Mouse (Mus musculus): Measurements from ENCODE around the gene Pmpcb. TPM values are rescaled to one million over a fixed set of nuclear protein-coding genes. Genes with fewer than 3 reads are reported as not detected.
A peak's percentile ranks its signal among the peaks of the same experiment; 100 is the strongest.
"Not testable (repeated sequence)": the region's sequence is repeated elsewhere in the genome, so short reads cannot be mapped to it uniquely, and the experiment has no call there.

Pmpcb gene
- 100 and 115 TPM in 2 replicates for polyA plus RNA-seq (2016; fragmentation: Nextera tagmentation; extraction: Ambion mirVana)

- peaks cover 31% of the 10 kb centered on the region for H3K36me3 ChIP-seq
- peak; percentile 94 for DNase-seq (ENCODE audit: low spot score)
- peak within 1 kb of the TSS; percentile 97 for H3K27ac ChIP-seq
- under 1% methylated on average over 42 of the region's 42 CpGs for WGBS
- H3K9me3 ChIP-seq: no peaks in the 10 kb centered on the region
- H3K4me1 ChIP-seq: peaks cover 9% of the 10 kb centered on the region
- peak within 1 kb of the TSS; percentile 95 for H3K4me3 ChIP-seq
- H3K27me3 ChIP-seq (ENCODE audit: insufficient read depth, poor library complexity, severe bottlenecking): no peaks in the 10 kb centered on the region
Observed at GRCm38 (mm10) chr5:21736956-21737585, at the start of gene Pmpcb. TSS of gene Pmpcb (plus strand) at chr5:21737141.

- Histone ChIP-seq H3K27me3 (ENCODE audit: insufficient read depth, poor library complexity, severe bottlenecking) (no peaks in the 10 kb centered on the region), H3K36me3 (no peaks in the 10 kb centered on the region), H3K9me3 (no peaks in the 10 kb centered on the region), H3K27ac (no peak overlapping the region), H3K4me3 (no peak overlapping the region), H3K4me1 (no peaks in the 10 kb centered on the region)
- 83% methylated on average over 5 of the region's 5 CpGs for WGBS
- DNase-seq (ENCODE audit: low spot score): no peak
Observed at GRCm38 (mm10) chr5:21692230-21692629, 44.7 kb upstream of the Pmpcb start.

GRCm38 (mm10) chr5:21693372-21693870, 43.5 kb upstream of the Pmpcb start:
- Histone ChIP-seq H3K9me3 (no peaks in the 10 kb centered on the region), H3K36me3 (no peaks in the 10 kb centered on the region), H3K4me1 (no peaks in the 10 kb centered on the region), H3K27ac (no peak overlapping the region), H3K27me3 (ENCODE audit: insufficient read depth, poor library complexity, severe bottlenecking) (no peaks in the 10 kb centered on the region), H3K4me3 (no peak overlapping the region)
- 76% methylated on average over 3 of the region's 3 CpGs for WGBS
- no peak for DNase-seq (ENCODE audit: low spot score)

GRCm38 (mm10) chr5:21694854-21695490, 42.0 kb upstream of the Pmpcb start:
- no peaks in the 10 kb centered on the region for H3K27me3 ChIP-seq (ENCODE audit: insufficient read depth, poor library complexity, severe bottlenecking)
- no peaks in the 10 kb centered on the region for H3K36me3 ChIP-seq
- H3K9me3 ChIP-seq: no peaks in the 10 kb centered on the region
- H3K27ac ChIP-seq: no peak overlapping the region
- DNase-seq (ENCODE audit: low spot score): no peak
- no peaks in the 10 kb centered on the region for H3K4me1 ChIP-seq
- H3K4me3 ChIP-seq: no peak overlapping the region
- WGBS: 77% methylated on average over 3 of the region's 3 CpGs

- 91% methylated on average over 3 of the region's 3 CpGs for WGBS
- H3K9me3 ChIP-seq; H3K36me3 ChIP-seq; DNase-seq (ENCODE audit: low spot score); H3K4me1 ChIP-seq; H3K27me3 ChIP-seq (ENCODE audit: insufficient read depth, poor library complexity, severe bottlenecking); H3K4me3 ChIP-seq; H3K27ac ChIP-seq: not testable (repeated sequence)
Observed at GRCm38 (mm10) chr5:21699555-21699954, 37.4 kb upstream of the Pmpcb start.

GRCm38 (mm10) chr5:21700272-21700821, 36.6 kb upstream of the Pmpcb start:
- 24% methylated on average over 10 of the region's 10 CpGs for WGBS
- Histone ChIP-seq H3K27me3 (ENCODE audit: insufficient read depth, poor library complexity, severe bottlenecking) (no peaks in the 10 kb centered on the region), H3K4me3 (peak overlapping the region; percentile 69), H3K9me3 (no peaks in the 10 kb centered on the region), H3K27ac (no peak overlapping the region), H3K4me1 (no peaks in the 10 kb centered on the region), H3K36me3 (no peaks in the 10 kb centered on the region)
- no peak for DNase-seq (ENCODE audit: low spot score)

- Histone ChIP-seq H3K27ac (peak overlapping the region; percentile 97), H3K4me1 (no peaks in the 10 kb centered on the region), H3K9me3 (no peaks in the 10 kb centered on the region), H3K27me3 (ENCODE audit: insufficient read depth, poor library complexity, severe bottlenecking) (no peaks in the 10 kb centered on the region), H3K4me3 (peak overlapping the region; percentile 69), H3K36me3 (no peaks in the 10 kb centered on the region)
- DNase-seq (ENCODE audit: low spot score): no peak
- under 1% methylated on average over 22 of the region's 22 CpGs for WGBS
Observed at GRCm38 (mm10) chr5:21700934-21701333, 36.0 kb upstream of the Pmpcb start.

- H3K9me3 ChIP-seq: no peaks in the 10 kb centered on the region
- no peaks in the 10 kb centered on the region for H3K36me3 ChIP-seq
- H3K4me3 ChIP-seq: peak within 1 kb of the TSS; percentile 69
- peak; percentile 99 for DNase-seq (ENCODE audit: low spot score)
- H3K27me3 ChIP-seq (ENCODE audit: insufficient read depth, poor library complexity, severe bottlenecking): no peaks in the 10 kb centered on the region
- peak within 1 kb of the TSS; percentile 97 for H3K27ac ChIP-seq
- H3K4me1 ChIP-seq: no peaks in the 10 kb centered on the region
- WGBS: under 1% methylated on average over 52 of the region's 59 CpGs
Observed at GRCm38 (mm10) chr5:21701351-21702008, 35.5 kb upstream of the Pmpcb start, which contains the start of gene Napepld. TSS of gene Napepld (minus strand) at chr5:21701396.

- H3K27me3 ChIP-seq (ENCODE audit: insufficient read depth, poor library complexity, severe bottlenecking): no peaks in the 10 kb centered on the region
- DNase-seq (ENCODE audit: low spot score): no peak
- no peaks in the 10 kb centered on the region for H3K4me1 ChIP-seq
- peak overlapping the region; percentile 69 for H3K4me3 ChIP-seq
- WGBS: 63% methylated on average over 2 of the region's 2 CpGs
- no peaks in the 10 kb centered on the region for H3K36me3 ChIP-seq
- no peaks in the 10 kb centered on the region for H3K9me3 ChIP-seq
- peak overlapping the region; percentile 97 for H3K27ac ChIP-seq
Observed at GRCm38 (mm10) chr5:21702009-21702364, 35.0 kb upstream of the Pmpcb start.

- Histone ChIP-seq H3K4me1 (no peaks in the 10 kb centered on the region), H3K9me3 (no peaks in the 10 kb centered on the region), H3K36me3 (no peaks in the 10 kb centered on the region), H3K4me3 (no peak overlapping the region), H3K27ac (peak overlapping the region; percentile 2; the same call in 1 of the 2 replicates), H3K27me3 (ENCODE audit: insufficient read depth, poor library complexity, severe bottlenecking) (no peaks in the 10 kb centered on the region)
- 61% methylated on average over 6 of the region's 6 CpGs for WGBS
- DNase-seq (ENCODE audit: low spot score): no peak
Observed at GRCm38 (mm10) chr5:21702873-21703475, 34.0 kb upstream of the Pmpcb start.

GRCm38 (mm10) chr5:21703708-21704107, 33.2 kb upstream of the Pmpcb start:
- H3K27ac ChIP-seq: no peak overlapping the region
- 55% methylated on average over 3 of the region's 3 CpGs for WGBS
- H3K36me3 ChIP-seq: no peaks in the 10 kb centered on the region
- H3K4me1 ChIP-seq: no peaks in the 10 kb centered on the region
- no peak overlapping the region for H3K4me3 ChIP-seq
- no peak for DNase-seq (ENCODE audit: low spot score)
- H3K27me3 ChIP-seq (ENCODE audit: insufficient read depth, poor library complexity, severe bottlenecking): no peaks in the 10 kb centered on the region
- no peaks in the 10 kb centered on the region for H3K9me3 ChIP-seq

GRCm38 (mm10) chr5:21706546-21706945, 30.4 kb upstream of the Pmpcb start:
- H3K27ac ChIP-seq: no peak overlapping the region
- H3K9me3 ChIP-seq: no peaks in the 10 kb centered on the region
- no peak overlapping the region for H3K4me3 ChIP-seq
- DNase-seq (ENCODE audit: low spot score): no peak
- H3K36me3 ChIP-seq: no peaks in the 10 kb centered on the region
- H3K4me1 ChIP-seq: no peaks in the 10 kb centered on the region
- 95% methylated on average over 4 of the region's 4 CpGs for WGBS
- no peaks in the 10 kb centered on the region for H3K27me3 ChIP-seq (ENCODE audit: insufficient read depth, poor library complexity, severe bottlenecking)

Measured in heart, embryonic 10.5 days (tissue).